Mouse (Mus musculus): ENCODE results near the gene Imp3. TPM values are rescaled to one million over a fixed set of nuclear protein-coding genes. Genes with fewer than 3 reads are reported as not detected.
A peak's percentile ranks its signal among the peaks of the same experiment; 100 is the strongest.

The Imp3 gene
- polyA plus RNA-seq, 1 experiment from 2014 or later, result 123 TPM

DNA sequence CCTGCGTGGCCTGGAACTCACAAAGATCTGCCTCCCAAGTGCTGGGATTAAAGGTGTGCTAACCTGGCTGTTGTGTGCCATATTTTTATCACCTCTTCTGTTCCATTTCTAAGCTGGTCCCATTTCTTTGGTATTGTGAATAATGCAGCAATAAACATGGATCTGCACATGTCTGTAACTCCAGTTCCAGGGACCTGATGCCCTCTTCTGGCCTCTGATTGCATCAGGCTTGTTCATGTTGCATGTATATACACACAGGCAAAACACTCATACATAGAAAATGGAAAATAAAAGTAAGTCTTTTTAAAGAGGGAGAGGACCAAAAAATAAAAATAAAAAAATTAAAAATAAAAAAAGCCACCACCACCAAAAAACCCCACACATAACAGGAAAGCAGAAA lies 16.3 kb downstream of the Imp3 start:
- Histone ChIP-seq H3K9me3 (replicated peaks; ENCODE audit: low read length) (no peaks in the 10 kb centered on the region), H3K4me2 (ENCODE audit: low read length) (no peak overlapping the region), H3K4me3 (replicated peaks; ENCODE audit: low read depth, low read length) (no peak overlapping the region), H3K27ac (no peak overlapping the region), H3K4me1 (replicated peaks; ENCODE audit: insufficient read depth, low read length) (peaks cover 5% of the 10 kb centered on the region; the same call in 1 of the 2 replicates), H3K27me3 (ENCODE audit: insufficient read depth, low read length) (no peaks in the 10 kb centered on the region), H3K36me3 (ENCODE audit: insufficient read depth, low read length) (no peaks in the 10 kb centered on the region), H3K9ac (ENCODE audit: low read depth, low read length) (no peak overlapping the region)
- DNase-seq (ENCODE audit: low spot score) (no peak), ATAC-seq (replicated peaks; ENCODE audit: low FRiP score, low read depth) (no peak)
- 91% methylated on average over 1 of the region's 1 CpGs for WGBS
- TF ChIP-seq CTCF (IDR thresholded peaks at IDR 0.05; ENCODE audit: low read depth), result peak; percentile 53

DNA sequence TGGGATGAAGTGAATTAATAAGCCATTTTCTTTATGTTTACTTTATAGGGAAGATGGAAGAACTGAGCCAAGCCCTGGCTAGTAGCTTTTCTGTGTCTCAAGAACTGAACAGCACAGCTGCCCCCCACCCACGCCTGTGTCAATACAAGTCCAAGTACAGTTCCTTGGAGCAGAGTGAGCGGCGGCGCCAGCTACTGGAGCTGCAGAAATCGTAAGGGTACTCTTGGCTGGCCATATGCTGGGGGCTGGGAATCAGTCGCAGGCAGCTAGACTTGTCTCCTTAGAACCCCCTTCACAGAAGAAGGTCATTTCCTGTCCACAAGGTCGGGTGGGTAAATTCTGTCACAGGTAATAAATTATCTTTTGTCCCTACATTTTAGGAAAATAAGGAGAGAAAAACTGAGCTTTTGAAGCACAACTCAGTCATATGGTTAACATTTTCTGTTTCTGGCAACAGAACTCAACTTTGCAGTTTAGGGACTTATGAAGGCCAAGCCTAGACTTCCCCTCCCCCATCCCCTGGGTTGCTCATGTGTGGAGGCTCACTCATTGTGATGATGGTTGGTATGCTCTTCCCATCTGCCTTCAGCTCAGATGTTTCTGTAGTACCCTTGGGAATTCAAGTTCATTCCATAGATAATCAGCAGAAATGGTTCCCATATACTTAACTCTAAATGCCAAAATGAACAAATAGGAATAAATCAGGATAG lies 19.8 kb downstream of the Imp3 start:
- WGBS, result 47% methylated on average over 7 of the region's 7 CpGs
- no peak overlapping the region for H3K9ac ChIP-seq (ENCODE audit: low read depth, low read length)
- peak; percentile 41 for DNase-seq (ENCODE audit: low spot score)
- H3K4me1 ChIP-seq (replicated peaks; ENCODE audit: insufficient read depth, low read length), result no peaks in the 10 kb centered on the region
- H3K4me2 ChIP-seq (ENCODE audit: low read length), result no peak overlapping the region
- no peaks in the 10 kb centered on the region for H3K27me3 ChIP-seq (ENCODE audit: insufficient read depth, low read length)
- H3K36me3 ChIP-seq (ENCODE audit: insufficient read depth, low read length), result 0 out of 2 replicates have a peak, but pooled peaks cover 5% of the 10 kb centered on the region
- no peak overlapping the region for H3K27ac ChIP-seq
- H3K4me3 ChIP-seq (replicated peaks; ENCODE audit: low read depth, low read length), result no peak overlapping the region
- no peaks in the 10 kb centered on the region for H3K9me3 ChIP-seq (replicated peaks; ENCODE audit: low read length)
- no peak for TF ChIP-seq CTCF (IDR thresholded peaks at IDR 0.05; ENCODE audit: low read depth)
- ATAC-seq (replicated peaks; ENCODE audit: low FRiP score, low read depth), result no peak

DNA sequence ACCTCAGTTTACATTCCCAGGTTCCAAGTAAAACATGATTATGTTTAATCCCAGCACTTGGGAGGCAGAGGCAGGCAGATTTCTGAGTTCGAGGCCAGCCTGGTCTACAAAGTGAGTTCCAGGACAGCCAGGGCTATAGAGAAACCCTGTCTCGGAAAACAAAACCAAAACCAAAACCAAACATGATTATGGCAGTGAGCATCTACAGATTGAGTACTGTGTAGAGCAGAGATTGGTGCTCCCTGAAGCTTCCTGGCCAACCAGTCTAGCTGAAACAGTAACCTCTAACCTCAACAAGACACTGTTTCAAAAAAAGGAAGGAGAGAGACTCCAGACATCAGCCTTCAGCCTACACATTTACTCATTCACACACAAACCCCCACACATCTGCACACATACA lies 21.4 kb downstream of the Imp3 start:
- H3K27me3 ChIP-seq (ENCODE audit: insufficient read depth, low read length), result no peaks in the 10 kb centered on the region
- H3K4me3 ChIP-seq (replicated peaks; ENCODE audit: low read depth, low read length), result no peak overlapping the region
- H3K9ac ChIP-seq (ENCODE audit: low read depth, low read length), result no peak overlapping the region
- no peak overlapping the region for H3K4me2 ChIP-seq (ENCODE audit: low read length)
- no peak for ATAC-seq (replicated peaks; ENCODE audit: low FRiP score, low read depth)
- no peak overlapping the region for H3K27ac ChIP-seq
- no peaks in the 10 kb centered on the region for H3K9me3 ChIP-seq (replicated peaks; ENCODE audit: low read length)
- TF ChIP-seq CTCF (IDR thresholded peaks at IDR 0.05; ENCODE audit: low read depth), result no peak
- no peak for DNase-seq (ENCODE audit: low spot score)
- WGBS, result 93% methylated on average over 2 of the region's 2 CpGs
- peaks cover 12% of the 10 kb centered on the region; the same call in 1 of the 2 replicates for H3K36me3 ChIP-seq (ENCODE audit: insufficient read depth, low read length)
- no peaks in the 10 kb centered on the region for H3K4me1 ChIP-seq (replicated peaks; ENCODE audit: insufficient read depth, low read length)

DNA sequence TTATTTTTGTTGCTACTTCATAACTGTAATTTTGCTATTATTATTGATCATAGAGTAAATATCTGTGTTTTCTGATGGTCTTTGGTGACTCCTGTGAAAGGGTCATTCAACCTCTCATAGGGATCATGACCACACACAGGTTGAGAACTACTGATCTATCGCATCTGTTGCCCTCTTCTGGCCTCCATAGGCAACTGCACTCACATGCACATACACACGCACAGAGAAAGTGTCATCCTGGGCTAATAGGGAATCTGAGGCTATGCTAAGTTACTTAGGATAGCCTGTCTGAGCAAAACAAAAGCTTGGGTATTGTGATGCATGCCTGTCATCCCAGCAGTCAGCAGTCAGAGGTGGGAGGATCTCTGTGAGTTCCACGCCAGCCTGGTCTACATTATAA lies 24.3 kb downstream of the Imp3 start:
- Histone ChIP-seq H3K4me1 (replicated peaks; ENCODE audit: insufficient read depth, low read length) (no peaks in the 10 kb centered on the region), H3K9ac (ENCODE audit: low read depth, low read length) (no peak overlapping the region), H3K36me3 (ENCODE audit: insufficient read depth, low read length) (peaks cover 15% of the 10 kb centered on the region; the same call in 1 of the 2 replicates), H3K27ac (no peak overlapping the region), H3K27me3 (ENCODE audit: insufficient read depth, low read length) (no peaks in the 10 kb centered on the region), H3K9me3 (replicated peaks; ENCODE audit: low read length) (no peaks in the 10 kb centered on the region), H3K4me2 (ENCODE audit: low read length) (no peak overlapping the region), H3K4me3 (replicated peaks; ENCODE audit: low read depth, low read length) (no peak overlapping the region)
- DNase-seq (ENCODE audit: low spot score) (no peak), ATAC-seq (replicated peaks; ENCODE audit: low FRiP score, low read depth) (no peak)
- peak; percentile 12; the same call in 1 of the 2 replicates for TF ChIP-seq CTCF (IDR thresholded peaks at IDR 0.05; ENCODE audit: low read depth)
- 95% methylated on average over 3 of the region's 3 CpGs for WGBS

DNA sequence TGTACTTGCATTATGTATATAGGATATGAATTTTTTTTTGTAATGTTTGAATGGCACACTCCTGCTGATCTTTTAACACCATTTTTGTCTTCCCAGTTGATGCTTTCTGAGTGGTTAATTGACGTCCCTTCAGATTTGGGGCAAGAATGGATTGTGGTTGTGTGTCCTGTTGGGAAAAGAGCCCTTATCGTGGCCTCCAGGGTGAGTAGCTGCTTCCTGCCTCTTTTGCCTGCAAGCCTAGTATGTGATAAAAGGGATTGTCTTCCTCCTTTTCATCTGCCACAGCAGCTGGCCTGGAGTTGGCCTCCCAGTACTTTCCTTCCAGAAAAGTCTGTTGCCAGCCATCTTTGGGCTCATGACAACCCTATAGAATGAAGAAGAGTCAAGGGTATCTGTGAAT lies 32.9 kb downstream of the Imp3 start:
- no peaks in the 10 kb centered on the region for H3K9me3 ChIP-seq (replicated peaks; ENCODE audit: low read length)
- H3K4me1 ChIP-seq (replicated peaks; ENCODE audit: insufficient read depth, low read length), result no peaks in the 10 kb centered on the region
- no peak overlapping the region for H3K4me3 ChIP-seq (replicated peaks; ENCODE audit: low read depth, low read length)
- 84% methylated on average over 2 of the region's 2 CpGs for WGBS
- no peak for TF ChIP-seq CTCF (IDR thresholded peaks at IDR 0.05; ENCODE audit: low read depth)
- ATAC-seq (replicated peaks; ENCODE audit: low FRiP score, low read depth) (no peak), DNase-seq (ENCODE audit: low spot score) (no peak)
- H3K27me3 ChIP-seq (ENCODE audit: insufficient read depth, low read length), result no peaks in the 10 kb centered on the region
- H3K9ac ChIP-seq (ENCODE audit: low read depth, low read length), result no peak overlapping the region
- H3K27ac ChIP-seq, result no peak overlapping the region
- no peak overlapping the region for H3K4me2 ChIP-seq (ENCODE audit: low read length)
- H3K36me3 ChIP-seq (ENCODE audit: insufficient read depth, low read length), result 0 out of 2 replicates have a peak, but pooled peaks cover 7% of the 10 kb centered on the region

DNA sequence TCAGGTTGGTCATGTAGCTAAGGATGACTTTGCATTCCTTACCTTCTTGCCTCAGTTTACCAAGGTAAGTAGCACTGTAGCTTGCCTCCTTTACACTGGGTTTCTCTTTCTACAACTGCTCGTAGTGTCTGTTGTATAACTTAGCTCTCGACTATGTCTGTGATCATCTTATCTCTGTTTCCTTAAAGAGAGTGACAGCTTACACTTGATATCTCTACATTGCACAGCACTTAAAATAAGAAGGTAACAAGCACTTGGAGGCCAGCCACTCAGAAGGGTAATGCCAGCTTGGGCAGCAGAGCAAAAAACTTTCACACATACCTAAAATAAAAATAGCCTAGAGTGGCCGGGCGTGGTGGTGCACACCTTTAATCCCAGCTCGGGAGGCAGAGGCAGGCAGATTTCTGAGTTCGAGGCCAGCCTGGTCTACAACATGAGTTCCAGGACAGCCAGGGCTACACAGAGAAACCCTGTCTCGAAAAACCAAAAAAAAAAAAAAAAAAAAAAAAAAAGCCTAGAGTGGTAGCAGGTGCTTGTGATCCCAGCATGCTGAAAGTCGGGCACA lies 36.8 kb downstream of the Imp3 start:
- H3K27ac ChIP-seq, result no peak overlapping the region
- no peak overlapping the region for H3K4me2 ChIP-seq (ENCODE audit: low read length)
- TF ChIP-seq CTCF (IDR thresholded peaks at IDR 0.05; ENCODE audit: low read depth), result no peak
- H3K4me1 ChIP-seq (replicated peaks; ENCODE audit: insufficient read depth, low read length), result no peaks in the 10 kb centered on the region
- peaks cover 5% of the 10 kb centered on the region; the same call in 1 of the 2 replicates for H3K36me3 ChIP-seq (ENCODE audit: insufficient read depth, low read length)
- no peaks in the 10 kb centered on the region for H3K27me3 ChIP-seq (ENCODE audit: insufficient read depth, low read length)
- DNase-seq (ENCODE audit: low spot score) (no peak), ATAC-seq (replicated peaks; ENCODE audit: low FRiP score, low read depth) (no peak)
- H3K9ac ChIP-seq (ENCODE audit: low read depth, low read length), result no peak overlapping the region
- no peaks in the 10 kb centered on the region for H3K9me3 ChIP-seq (replicated peaks; ENCODE audit: low read length)
- 89% methylated on average over 7 of the region's 8 CpGs for WGBS
- H3K4me3 ChIP-seq (replicated peaks; ENCODE audit: low read depth, low read length), result no peak overlapping the region
